Mouse (Mus musculus) midbrain, embryonic 12.5 days (tissue): Measurements from ENCODE around the gene Epha1. TPM values are rescaled to one million over a fixed set of nuclear protein-coding genes. Genes with fewer than 3 reads are reported as not detected.

Experiments used
- polyA plus RNA-seq: library from polyadenylated mRNA; unstranded; fragments of >200 nt; fragmentation: Nextera tagmentation; extraction: Ambion mirVana; gene quantifications from 2 replicates; pipeline ENCODE4 v1.2.1, GENCODE M21; 2016

The Epha1 gene
- polyA plus RNA-seq, 1 experiment from 2014 or later: 1.3 TPM

Other genes starting within 250 kb of the Epha1 start
- gene Tas2r139, start 232.3 kb downstream of the Epha1 start, polyA plus RNA-seq: not detected in 2 replicates
- gene Tas2r144, start 157.9 kb downstream of the Epha1 start, polyA plus RNA-seq: not detected in 2 replicates
- gene Gstk1, start 127.3 kb downstream of the Epha1 start, polyA plus RNA-seq: 10.4 and 11.4 TPM in 2 replicates
- gene Tmem139, start 111.3 kb downstream of the Epha1 start, polyA plus RNA-seq: 0.26 TPM in 1 of 2 replicates, not detected in the other
- gene Casp2, start 108.3 kb downstream of the Epha1 start, polyA plus RNA-seq: 76.0 and 79.5 TPM in 2 replicates
- 1.3 and 1.8 TPM in 2 replicates for gene Clcn1, start 86.6 kb downstream of the Epha1 start, polyA plus RNA-seq
- 4.2 and 4.9 TPM in 2 replicates for gene Fam131b, start 48.6 kb downstream of the Epha1 start, polyA plus RNA-seq
- 66.7 and 71.5 TPM in 2 replicates for gene Zyx, start 23.6 kb downstream of the Epha1 start, polyA plus RNA-seq
- not detected in 2 replicates for gene Tas2r143, start 27.0 kb upstream of the Epha1 start, polyA plus RNA-seq
- gene Tas2r135, start 32.2 kb upstream of the Epha1 start, polyA plus RNA-seq: not detected in 2 replicates
- not detected in 2 replicates for gene Tas2r126, start 61.3 kb upstream of the Epha1 start, polyA plus RNA-seq
- gene Olfr458, start 91.9 kb upstream of the Epha1 start, polyA plus RNA-seq: not detected in 2 replicates
- not detected in 2 replicates for gene Olfr457, start 103.1 kb upstream of the Epha1 start, polyA plus RNA-seq
- not detected in 2 replicates for gene Olfr456, start 113.9 kb upstream of the Epha1 start, polyA plus RNA-seq
- gene Olfr455, start 174.3 kb upstream of the Epha1 start, polyA plus RNA-seq: not detected in 2 replicates
- gene Tcaf3, start 224.4 kb upstream of the Epha1 start, polyA plus RNA-seq: not detected in 2 replicates